Mouse (Mus musculus): ENCODE data around the gene 3110082I17Rik. TPM values are rescaled to one million over a fixed set of nuclear protein-coding genes. Genes with fewer than 3 reads are reported as not detected.

3110082I17Rik gene
- polyA plus RNA-seq, 2 experiments, result 11.2 to 11.6 TPM

DNA sequence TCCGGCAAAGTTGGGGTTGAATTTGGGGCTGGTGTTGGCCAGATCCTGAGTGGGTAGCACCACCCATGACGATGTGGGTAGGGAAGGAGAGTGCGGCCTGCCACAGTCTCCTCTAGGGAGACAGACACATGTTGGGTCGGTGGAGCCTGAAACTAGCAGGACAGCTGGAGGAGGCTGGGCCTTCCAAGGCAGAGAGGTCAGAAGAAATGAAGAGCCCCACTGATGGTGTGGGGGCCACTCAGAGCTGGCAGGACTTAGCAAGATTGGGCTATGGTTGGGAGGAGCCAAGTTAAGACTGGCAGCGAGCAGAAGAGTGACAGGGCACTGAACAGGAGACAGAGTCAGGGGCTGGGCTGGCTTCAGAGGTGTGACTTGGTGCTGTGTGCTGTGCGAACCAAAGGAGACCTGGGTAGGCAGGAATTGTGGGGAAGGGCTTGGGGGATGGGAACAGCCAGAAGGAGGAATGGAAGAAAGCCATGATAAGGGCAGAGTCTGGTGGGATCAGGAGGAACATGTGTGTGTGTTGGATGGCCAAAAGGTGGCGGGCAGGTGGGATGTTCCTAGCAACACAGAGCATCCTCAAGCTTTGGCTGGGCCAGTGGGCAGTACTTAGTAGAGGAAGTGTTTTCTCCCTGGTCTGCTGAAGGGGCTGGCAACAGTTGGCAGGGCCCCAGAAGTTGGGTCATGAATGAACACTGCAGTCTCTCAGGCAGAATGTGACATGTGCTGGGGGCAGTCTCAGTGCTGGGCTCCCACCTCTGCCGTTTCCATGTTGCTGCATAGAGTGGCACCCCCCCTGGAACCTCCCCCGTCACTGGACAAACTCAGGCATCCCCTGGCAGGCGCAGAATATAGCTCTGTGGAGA, 72.8 kb downstream of the 3110082I17Rik start:
- Histone ChIP-seq H3K9me3 (ENCODE audit: control insufficient read depth, low read length) (no peaks in the 10 kb centered on the region), H3K4me2 (ENCODE audit: low read depth) (peak overlapping the region; percentile 76), H3K27ac (peak overlapping the region; percentile 100), H3K9ac (replicated peaks) (peak overlapping the region; percentile 96), H3K36me3 (replicated peaks; ENCODE audit: control insufficient read depth, insufficient read depth, low read depth) (peaks cover 29% of the 10 kb centered on the region), H3K27me3 (ENCODE audit: control insufficient read depth, insufficient read depth, low read length) (no peaks in the 10 kb centered on the region), H3K4me3 (ENCODE audit: insufficient read depth in 1 of 2, low read depth in 2 of 2, low read length in 2 of 2) (peak overlapping the region in 1 of 2 experiments; percentile 70; a peak in 2 of 4 replicates), H3K4me1 (replicated peaks; ENCODE audit: control insufficient read depth in 2 of 2, insufficient read depth in 2 of 2, low read length in 1 of 2) (peaks cover 69 to 80% of the 10 kb centered on the region in 2 experiments)
- 69% methylated on average over 10 of the region's 10 CpGs for WGBS (ENCODE audit: insufficient replicate concordance)
- TF ChIP-seq CTCF (IDR thresholded peaks at IDR 0.05; ENCODE audit: low read depth) (no peak; the same call in 1 of the 2 replicates), EP300 (IDR thresholded peaks at IDR 0.05; ENCODE audit: low read depth) (no peak)
- no peak for ATAC-seq (ENCODE audit: insufficient read depth)
- DNase-seq (ENCODE audit: low read depth in 3 of 3, low spot score in 3 of 3), result no peak

- no peaks in the 10 kb centered on the region for H3K9me3 ChIP-seq (ENCODE audit: control insufficient read depth, low read length)
- no peak for DNase-seq (ENCODE audit: low read depth in 3 of 3, low spot score in 3 of 3)
- WGBS (ENCODE audit: insufficient replicate concordance), result 89% methylated on average over 5 of the region's 5 CpGs
- ATAC-seq (ENCODE audit: insufficient read depth), result no peak
- H3K4me2 ChIP-seq (ENCODE audit: low read depth), result peak overlapping the region; percentile 37
- no peak overlapping the region; a peak in 1 of 4 replicates for H3K4me3 ChIP-seq (ENCODE audit: insufficient read depth in 1 of 2, low read depth in 2 of 2, low read length in 2 of 2)
- peak overlapping the region; percentile 32 for H3K9ac ChIP-seq (replicated peaks)
- peaks cover 16% of the 10 kb centered on the region for H3K36me3 ChIP-seq (replicated peaks; ENCODE audit: control insufficient read depth, insufficient read depth, low read depth)
- H3K4me1 ChIP-seq (replicated peaks; ENCODE audit: control insufficient read depth in 2 of 2, insufficient read depth in 2 of 2, low read length in 1 of 2), result peaks cover 75 to 82% of the 10 kb centered on the region in 2 experiments
- TF ChIP-seq EP300 (IDR thresholded peaks at IDR 0.05; ENCODE audit: low read depth), result no peak
- TF ChIP-seq CTCF (IDR thresholded peaks at IDR 0.05; ENCODE audit: low read depth), result no peak
- peak overlapping the region; percentile 100 for H3K27ac ChIP-seq
- H3K27me3 ChIP-seq (ENCODE audit: control insufficient read depth, insufficient read depth, low read length), result no peaks in the 10 kb centered on the region
Measured at GRCm38 (mm10) chr5:139386047-139386446, 74.3 kb downstream of the 3110082I17Rik start.

DNA sequence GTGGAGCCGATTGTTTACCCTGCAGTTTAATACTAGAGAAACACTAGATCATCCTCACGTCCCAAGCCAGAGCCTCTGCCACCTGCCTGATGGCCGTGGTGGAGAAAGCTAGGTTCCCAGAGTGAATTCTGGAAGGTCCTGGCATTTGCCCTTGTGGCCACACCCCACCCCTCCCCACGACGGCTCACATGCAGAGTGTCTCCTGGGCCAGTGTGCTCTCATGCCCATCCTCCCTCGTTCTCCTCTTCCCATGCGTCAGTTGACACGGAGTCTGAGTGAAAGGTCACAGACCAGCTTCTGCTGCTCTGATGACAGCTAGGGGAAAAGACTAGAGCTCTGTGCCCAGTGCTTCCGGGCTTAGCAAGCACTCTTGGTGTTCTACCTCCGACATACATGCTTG, 75.8 kb downstream of the 3110082I17Rik start:
- WGBS (ENCODE audit: insufficient replicate concordance), result 54% methylated on average over 10 of the region's 10 CpGs
- Histone ChIP-seq H3K4me2 (ENCODE audit: low read depth) (peak overlapping the region; percentile 97), H3K27me3 (ENCODE audit: control insufficient read depth, insufficient read depth, low read length) (no peaks in the 10 kb centered on the region), H3K9me3 (ENCODE audit: control insufficient read depth, low read length) (no peaks in the 10 kb centered on the region), H3K27ac (peak overlapping the region; percentile 36), H3K36me3 (replicated peaks; ENCODE audit: control insufficient read depth, insufficient read depth, low read depth) (peaks cover 16% of the 10 kb centered on the region), H3K4me1 (replicated peaks; ENCODE audit: control insufficient read depth in 2 of 2, insufficient read depth in 2 of 2, low read length in 1 of 2) (peaks cover 80 to 84% of the 10 kb centered on the region in 2 experiments), H3K9ac (replicated peaks) (peak overlapping the region; percentile 96), H3K4me3 (ENCODE audit: insufficient read depth in 1 of 2, low read depth in 2 of 2, low read length in 2 of 2) (no peak overlapping the region)
- no peak for TF ChIP-seq CTCF (IDR thresholded peaks at IDR 0.05; ENCODE audit: low read depth)
- no peak for TF ChIP-seq EP300 (IDR thresholded peaks at IDR 0.05; ENCODE audit: low read depth)
- no peak for DNase-seq (ENCODE audit: low read depth in 3 of 3, low spot score in 3 of 3)
- ATAC-seq (ENCODE audit: insufficient read depth), result no peak

DNA sequence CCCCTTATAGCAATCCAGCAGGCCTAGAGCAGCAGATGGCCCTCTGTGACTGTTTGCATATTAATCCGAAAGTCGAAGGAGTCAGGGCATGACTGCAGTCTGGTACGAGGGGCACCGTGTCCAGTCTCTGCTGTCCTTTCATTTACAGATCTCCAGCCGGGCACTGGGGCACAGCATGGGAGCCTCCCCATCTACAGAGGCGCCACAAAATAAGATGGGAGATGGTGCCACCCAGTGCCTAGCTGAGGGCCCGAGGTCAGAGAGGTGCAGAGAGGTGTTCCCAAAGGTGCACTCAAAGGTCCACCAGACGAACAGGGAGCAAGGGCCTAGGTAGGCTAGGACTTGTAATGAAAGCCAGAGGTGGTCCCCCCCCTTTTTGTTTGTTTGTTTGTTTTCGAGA, 77.1 kb downstream of the 3110082I17Rik start:
- Histone ChIP-seq H3K27me3 (ENCODE audit: control insufficient read depth, insufficient read depth, low read length) (no peaks in the 10 kb centered on the region), H3K4me1 (replicated peaks; ENCODE audit: control insufficient read depth in 2 of 2, insufficient read depth in 2 of 2, low read length in 1 of 2) (peaks cover 80 to 84% of the 10 kb centered on the region in 2 experiments), H3K9ac (replicated peaks) (peak overlapping the region; percentile 96), H3K36me3 (replicated peaks; ENCODE audit: control insufficient read depth, insufficient read depth, low read depth) (peaks cover 16% of the 10 kb centered on the region), H3K9me3 (ENCODE audit: control insufficient read depth, low read length) (no peaks in the 10 kb centered on the region), H3K27ac (peak overlapping the region; percentile 99), H3K4me3 (ENCODE audit: insufficient read depth in 1 of 2, low read depth in 2 of 2, low read length in 2 of 2) (peak overlapping the region; percentile 84 to 96), H3K4me2 (ENCODE audit: low read depth) (peak overlapping the region; percentile 97)
- no peak for DNase-seq (ENCODE audit: low read depth in 3 of 3, low spot score in 3 of 3)
- TF ChIP-seq CTCF (IDR thresholded peaks at IDR 0.05; ENCODE audit: low read depth), result peak; percentile 31
- TF ChIP-seq EP300 (IDR thresholded peaks at IDR 0.05; ENCODE audit: low read depth), result no peak
- no peak for ATAC-seq (ENCODE audit: insufficient read depth)
- WGBS (ENCODE audit: insufficient replicate concordance), result 31% methylated on average over 9 of the region's 9 CpGs

DNA sequence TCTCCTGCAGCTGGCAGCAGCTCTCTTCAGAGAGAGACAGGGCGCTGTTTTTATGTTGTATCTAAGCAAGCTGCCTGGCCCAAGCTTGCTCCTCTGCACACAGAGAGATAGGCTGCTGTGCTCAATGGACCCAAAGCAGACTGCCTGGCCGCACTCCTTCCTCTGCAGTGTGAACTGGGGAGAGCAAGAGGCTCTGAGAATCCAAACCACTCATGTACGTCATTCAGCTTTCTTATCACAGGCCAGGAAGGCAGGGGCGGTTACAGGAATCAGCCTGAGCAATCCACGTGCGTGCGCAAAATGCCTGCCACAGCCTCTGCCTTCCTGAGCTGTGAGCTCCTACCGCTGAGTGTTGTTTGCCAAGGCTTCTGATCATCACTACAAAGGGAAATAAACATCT, 77.6 kb downstream of the 3110082I17Rik start:
- WGBS (ENCODE audit: insufficient replicate concordance), result 4% methylated on average over 8 of the region's 8 CpGs
- ATAC-seq (ENCODE audit: insufficient read depth), result peak; percentile 71
- Histone ChIP-seq H3K4me3 (ENCODE audit: insufficient read depth in 1 of 2, low read depth in 2 of 2, low read length in 2 of 2) (peak overlapping the region; percentile 84 to 96), H3K4me1 (replicated peaks; ENCODE audit: control insufficient read depth in 2 of 2, insufficient read depth in 2 of 2, low read length in 1 of 2) (peaks cover 79 to 84% of the 10 kb centered on the region in 2 experiments), H3K27me3 (ENCODE audit: control insufficient read depth, insufficient read depth, low read length) (no peaks in the 10 kb centered on the region), H3K9me3 (ENCODE audit: control insufficient read depth, low read length) (no peaks in the 10 kb centered on the region), H3K9ac (replicated peaks) (peak overlapping the region; percentile 96), H3K36me3 (replicated peaks; ENCODE audit: control insufficient read depth, insufficient read depth, low read depth) (peaks cover 16% of the 10 kb centered on the region), H3K4me2 (ENCODE audit: low read depth) (peak overlapping the region; percentile 97), H3K27ac (peak overlapping the region; percentile 99)
- peak; percentile 81 to 87 (median 83) for DNase-seq (ENCODE audit: low read depth in 3 of 3, low spot score in 3 of 3)
- TF ChIP-seq EP300 (IDR thresholded peaks at IDR 0.05; ENCODE audit: low read depth) (peak; percentile 76), CTCF (IDR thresholded peaks at IDR 0.05; ENCODE audit: low read depth) (no peak)

Data from liver, embryonic 14.5 days (tissue).